Mouse (Mus musculus) T-cell, adult 66 days (primary cell): ENCODE results near the gene Gm28044. TPM values are rescaled to one million over a fixed set of nuclear protein-coding genes. Genes with fewer than 3 reads are reported as not detected.

Experiments used
- total RNA-seq, 2 experiments: library from RNA; stranded (reverse); gene quantifications; 3 replicates in 1 of 2; 4 replicates in 1 of 2; pipeline ENCODE4 v1.2.4; 2023

Gene Gm28044
- 1 to 10 TPM; 4.1 to 6.4 TPM for total RNA-seq

GRCm38 (mm10) chr13:67360131-67360744 lies at the start of gene Gm28044, which contains the start of gene Zfp953:
Gene Gm28044 (minus strand): TSS chr13:67360536.
Gene Zfp953 (minus strand): TSS chr13:67360605.

GRCm38 (mm10) chr13:67399183-67399903 lies 39.0 kb upstream of the Gm28044 start, which contains the start of gene Zfp429:
Gene Zfp429 (minus strand): TSS chr13:67399819.

GRCm38 (mm10) chr13:67375050-67375911 lies 14.9 kb upstream of the Gm28044 start, which contains the start of the genes Gm28041 and Zfp456:
Gene Gm28041 (minus strand): TSS chr13:67375733.
Gene Zfp456 (minus strand): TSS chr13:67375810.

GRCm38 (mm10) chr13:67332019-67332724 lies 28.2 kb downstream of the Gm28044 start, which contains the start of gene Zfp595:
Gene Zfp595 (minus strand): TSS chr13:67332570.

GRCm38 (mm10) chr13:67305822-67306672 lies 54.3 kb downstream of the Gm28044 start, which contains the start of gene Zfp457:
Gene Zfp457 (minus strand): TSS chr13:67306485.

GRCm38 (mm10) chr13:67278314-67278713 lies 82.0 kb downstream of the Gm28044 start, which contains the start of gene Zfp458:
Gene Zfp458 (minus strand): TSS chr13:67278466.

Other genes with a start within 250 kb of the Gm28044 start
- under 1 TPM in 1 of 2 experiments, not detected in 1; 0.41 TPM for gene Rslcan18, start 244.3 kb downstream of the Gm28044 start, total RNA-seq
- 1 to 10 TPM; 4.3 to 5.7 TPM for gene Zfp759, start 238.9 kb downstream of the Gm28044 start, total RNA-seq
- 1 to 10 TPM; 7.0 to 9.9 TPM for gene Rsl1, start 187.4 kb downstream of the Gm28044 start, total RNA-seq
- gene Zfp455, start 166.0 kb downstream of the Gm28044 start, total RNA-seq: 1 to 10 TPM; 2.3 TPM
- 1 to 10 TPM; 2.8 to 5.4 TPM for gene Zfp458, start 82.1 kb downstream of the Gm28044 start, total RNA-seq
- 1 to 10 TPM; 2.9 to 5.3 TPM for gene Zfp457, start 54.1 kb downstream of the Gm28044 start, total RNA-seq
- 10 to 100 TPM; 16.4 to 18.8 TPM for gene Zfp595, start 28.0 kb downstream of the Gm28044 start, total RNA-seq
- 10 to 100 TPM in 1 of 2 experiments, 1 to 10 TPM in 1; 8.2 to 10.7 TPM for gene Zfp953, start 69 bp upstream of the Gm28044 start, total RNA-seq
- gene Gm28041, start 15.2 kb upstream of the Gm28044 start, total RNA-seq: 1 to 10 TPM in 1 of 2 experiments, not detected in 1; 2.4 TPM
- gene Zfp456, start 15.3 kb upstream of the Gm28044 start, total RNA-seq: 10 to 100 TPM in 1 of 2 experiments, 1 to 10 TPM in 1; 7.7 to 12.5 TPM
- gene Zfp429, start 39.3 kb upstream of the Gm28044 start, total RNA-seq: 10 to 100 TPM; 10.1 to 12.5 TPM
- gene Zfp459, start 60.9 kb upstream of the Gm28044 start, total RNA-seq: 1 to 10 TPM; 3.1 to 3.3 TPM
- 10 to 100 TPM; 12.4 to 14.4 TPM for gene Zfp874a, start 91.1 kb upstream of the Gm28044 start, total RNA-seq
- gene Zfp874b, start 123.7 kb upstream of the Gm28044 start, total RNA-seq: 10 to 100 TPM; 17.1 to 18.3 TPM
- 10 to 100 TPM; 12.6 to 13.9 TPM for gene Zfp58, start 140.0 kb upstream of the Gm28044 start, total RNA-seq
- not detected for gene Gm26965, start 165.6 kb upstream of the Gm28044 start, total RNA-seq
- gene Zfp87, start 165.6 kb upstream of the Gm28044 start, total RNA-seq: 10 to 100 TPM; 23.3 to 25.2 TPM
- gene Zfp748, start 193.3 kb upstream of the Gm28044 start, total RNA-seq: 1 to 10 TPM; 8.6 to 9.3 TPM
- gene Zfp729b, start 249.2 kb upstream of the Gm28044 start, total RNA-seq: 10 to 100 TPM; 15.6 to 15.8 TPM